8 mouse cellular contexts compared by ENCODE assay signal in genomic region chr14:56778200-56778932, GRCm38 (mm10). TPM values are rescaled to one million over a fixed set of nuclear protein-coding genes. Genes with fewer than 3 reads are reported as not detected.
DNase-seq lines count a peak whose midpoint lies in the region; ATAC-seq and TF ChIP-seq lines count a peak whose summit lies in the region.

Gene Pspc1, minus strand, starts transcription at chr14:56778316.

- H3K9ac ChIP-seq in heart, embryonic 11.5 days (ENCODE audit: low read depth, low read length), result peak within 1 kb of the TSS; percentile 90
- peak within 1 kb of the TSS; percentile 94 for H3K9ac ChIP-seq in kidney, embryonic 16.5 days (replicated peaks; ENCODE audit: low read length)
- peak within 1 kb of the TSS; percentile 72 for H3K9ac ChIP-seq in liver, adult 2 months (ENCODE audit: low read depth, low read length)

- peak; percentile 70; the same call in 1 of the 2 replicates for TF ChIP-seq POLR2A in brain, embryonic 14.5 days (IDR thresholded peaks at IDR 0.05; ENCODE audit: borderline replicate concordance, extremely low read depth, insufficient read depth, insufficient read length, poor library complexity, severe bottlenecking)
- peak; percentile 95 for TF ChIP-seq POLR2A in liver, adult 2 months (IDR thresholded peaks at IDR 0.05; ENCODE audit: extremely low read depth, insufficient read depth, low read length)
- TF ChIP-seq POLR2A in myocyte (IDR thresholded peaks at IDR 0.05; ENCODE audit: insufficient read length, low read depth), result peak; percentile 98

- WGBS in heart, embryonic 11.5 days (ENCODE audit: insufficient replicate concordance), result under 1% methylated on average over 36 of the region's 36 CpGs
- WGBS in kidney, embryonic 16.5 days, result under 1% methylated on average over 36 of the region's 36 CpGs
- 1% methylated on average over 36 of the region's 36 CpGs for WGBS in liver, adult 2 months

- DNase-seq in brain, embryonic 14.5 days (ENCODE audit: low read depth), result peak; percentile 99
- DNase-seq in liver, adult 2 months (ENCODE audit: extremely low read depth, low read depth, low spot score), result peak; percentile 89
- peak; percentile 97 for DNase-seq in splenic B cell, adult 2 months (ENCODE audit: low read depth, low spot score)

- peak within 1 kb of the TSS; percentile 85 for H3K4me2 ChIP-seq in heart, embryonic 11.5 days
- H3K4me2 ChIP-seq in kidney, embryonic 16.5 days (replicated peaks; ENCODE audit: low read depth, low read length), result peak within 1 kb of the TSS; percentile 87
- H3K4me2 ChIP-seq in myocyte (ENCODE audit: low read depth), result peak within 1 kb of the TSS; percentile 98

- peak; percentile 94 for ATAC-seq in heart, embryonic 11.5 days (replicated peaks; ENCODE audit: insufficient number of reproducible peaks, low FRiP score, low TSS enrichment)
- peak; percentile 97 for ATAC-seq in kidney, embryonic 16.5 days (ENCODE audit: low FRiP score, low TSS enrichment)

- peaks cover 41% of the 10 kb centered on the region for H3K4me1 ChIP-seq in erythroblast, embryonic 14.5 days (ENCODE audit: control insufficient read depth)
- peaks cover 12% of the 10 kb centered on the region for H3K4me1 ChIP-seq in heart, embryonic 11.5 days (ENCODE audit: control insufficient read depth, insufficient read depth, low read length)
- H3K4me1 ChIP-seq in kidney, embryonic 16.5 days (ENCODE audit: insufficient read depth, low read length), result peaks cover 17% of the 10 kb centered on the region
- peaks cover 5% of the 10 kb centered on the region for H3K4me1 ChIP-seq in liver, adult 2 months (ENCODE audit: control insufficient read depth, insufficient read depth, low read length)

- no peak for TF ChIP-seq CTCF in C2C12 (IDR thresholded peaks at IDR 0.05; ENCODE audit: control insufficient read depth, insufficient read depth, insufficient read length)
- TF ChIP-seq CTCF in brain, embryonic 14.5 days (IDR thresholded peaks at IDR 0.05; ENCODE audit: borderline replicate concordance, extremely low read depth, insufficient read depth, insufficient read length), result no peak
- TF ChIP-seq CTCF in liver, adult 2 months (IDR thresholded peaks at IDR 0.05; ENCODE audit: low read depth, low read length), result no peak

- H3K79me2 ChIP-seq in C2C12 (ENCODE audit: control insufficient read depth, insufficient read depth) (peaks cover 48% of the 10 kb centered on the region), myocyte (ENCODE audit: control insufficient read depth, insufficient read depth) (peaks cover 45% of the 10 kb centered on the region)
- H3K79me2 ChIP-seq in liver, adult 2 months (ENCODE audit: control insufficient read depth, insufficient read depth, low read length), result peaks cover 15% of the 10 kb centered on the region; the same call in 1 of the 2 replicates

- H3K27me3 ChIP-seq in C2C12 (ENCODE audit: control insufficient read depth, insufficient read depth, insufficient read length), result no peaks in the 10 kb centered on the region
- H3K27me3 ChIP-seq in erythroblast, embryonic 14.5 days (ENCODE audit: control insufficient read depth), result no peaks in the 10 kb centered on the region
- H3K27me3 ChIP-seq in heart, embryonic 11.5 days (ENCODE audit: control insufficient read depth, insufficient read depth, low read length), result no peaks in the 10 kb centered on the region
- H3K27me3 ChIP-seq in kidney, embryonic 16.5 days (ENCODE audit: insufficient read depth, low read length), result no peaks in the 10 kb centered on the region
- H3K27me3 ChIP-seq in liver, adult 2 months (ENCODE audit: control insufficient read depth, insufficient read depth, low read length), result no peaks in the 10 kb centered on the region
- no peaks in the 10 kb centered on the region for H3K27me3 ChIP-seq in myocyte (ENCODE audit: control insufficient read depth, insufficient read depth, insufficient read length)
- no peaks in the 10 kb centered on the region for H3K27me3 ChIP-seq in splenic B cell, adult 2 months (ENCODE audit: control insufficient read depth, insufficient read depth, low read length, poor library complexity, severe bottlenecking)

- H3K36me3 ChIP-seq in C2C12 (ENCODE audit: control insufficient read depth, insufficient read depth) (no peaks in the 10 kb centered on the region), myocyte (ENCODE audit: control insufficient read depth, insufficient read depth) (no peaks in the 10 kb centered on the region)
- peaks cover 25% of the 10 kb centered on the region for H3K36me3 ChIP-seq in erythroblast, embryonic 14.5 days (ENCODE audit: control insufficient read depth)
- H3K36me3 ChIP-seq in heart, embryonic 11.5 days (ENCODE audit: control insufficient read depth, insufficient read depth, low read length), result no peaks in the 10 kb centered on the region
- no peaks in the 10 kb centered on the region for H3K36me3 ChIP-seq in kidney, embryonic 16.5 days (ENCODE audit: insufficient read depth, low read length)
- H3K36me3 ChIP-seq in liver, adult 2 months (ENCODE audit: control insufficient read depth, insufficient read depth, low read length), result no peaks in the 10 kb centered on the region
- no peaks in the 10 kb centered on the region for H3K36me3 ChIP-seq in splenic B cell, adult 2 months (ENCODE audit: control insufficient read depth, insufficient read depth, low read length, poor library complexity, severe bottlenecking)

- H3K79me3 ChIP-seq in C2C12 (ENCODE audit: low read depth), result peaks cover 44% of the 10 kb centered on the region

- H3K4me3 ChIP-seq in C2C12 (ENCODE audit: insufficient read depth, poor library complexity, severe bottlenecking), result peak within 1 kb of the TSS; percentile 92
- peak within 1 kb of the TSS; percentile 100 for H3K4me3 ChIP-seq in erythroblast, embryonic 14.5 days (replicated peaks)
- peak within 1 kb of the TSS; percentile 88 for H3K4me3 ChIP-seq in heart, embryonic 11.5 days (ENCODE audit: low read depth, low read length)
- peak within 1 kb of the TSS; percentile 100 for H3K4me3 ChIP-seq in kidney, embryonic 16.5 days (ENCODE audit: low read length)
- H3K4me3 ChIP-seq in liver, adult 2 months (ENCODE audit: insufficient read depth, low read depth, low read length), result peak within 1 kb of the TSS; percentile 75
- peak within 1 kb of the TSS; percentile 98 for H3K4me3 ChIP-seq in myocyte

- H3ac ChIP-seq in C2C12 (ENCODE audit: control insufficient read depth, insufficient read length, low read depth) (peak within 1 kb of the TSS; percentile 91), myocyte (ENCODE audit: control insufficient read depth, insufficient read length) (peak within 1 kb of the TSS; percentile 7)

- no peaks in the 10 kb centered on the region for H3K9me3 ChIP-seq in erythroblast, embryonic 14.5 days (ENCODE audit: control insufficient read depth, low read length)
- no peaks in the 10 kb centered on the region for H3K9me3 ChIP-seq in heart, embryonic 11.5 days (replicated peaks; ENCODE audit: control insufficient read depth, low read length)
- no peaks in the 10 kb centered on the region for H3K9me3 ChIP-seq in kidney, embryonic 16.5 days (ENCODE audit: low read length)

- H3K27ac ChIP-seq in heart, embryonic 11.5 days (ENCODE audit: low read depth, low read length), result peak within 1 kb of the TSS; percentile 90
- H3K27ac ChIP-seq in kidney, embryonic 16.5 days (ENCODE audit: low read length), result peak within 1 kb of the TSS; percentile 98
- H3K27ac ChIP-seq in liver, adult 2 months (replicated peaks; ENCODE audit: insufficient read depth, low read depth, low read length), result peak within 1 kb of the TSS; percentile 63

TF ChIP-seq in C2C12, 6 proteins besides CTCF, POLR2A, EP300 and RAD21:
- TF ChIP-seq MYOG (IDR thresholded peaks at IDR 0.05; ENCODE audit: control insufficient read depth, extremely low read depth, insufficient read length) (no peak), FOSL1 (IDR thresholded peaks at IDR 0.05; ENCODE audit: insufficient read depth, low read length, poor library complexity, severe bottlenecking) (no peak), USF1 (IDR thresholded peaks at IDR 0.05; ENCODE audit: low read depth) (no peak), MYOD1 (IDR thresholded peaks at IDR 0.05; ENCODE audit: control insufficient read depth, insufficient read length, low read depth) (no peak), MAX (IDR thresholded peaks at IDR 0.05) (no peak), CEBPB (IDR thresholded peaks at IDR 0.05; ENCODE audit: low read depth) (no peak)

TF ChIP-seq in myocyte, 11 proteins besides CTCF, POLR2A, EP300 and RAD21:
- TF ChIP-seq POLR2AphosphoS2 (IDR thresholded peaks at IDR 0.05; ENCODE audit: insufficient read length, low read depth), result peak; percentile 98
- no peak for TF ChIP-seq TCF3 (IDR thresholded peaks at IDR 0.05; ENCODE audit: insufficient read length, low read depth)
- TF ChIP-seq MAX (IDR thresholded peaks at IDR 0.05; ENCODE audit: low read depth), result no peak
- TF ChIP-seq E2F4 (IDR thresholded peaks at IDR 0.05; ENCODE audit: insufficient read depth), result no peak
- TF ChIP-seq MYOG (IDR thresholded peaks at IDR 0.05; ENCODE audit: control insufficient read depth in 1 of 3, insufficient read depth in 1 of 3, insufficient read length in 2 of 3, low read depth in 2 of 3), result no peak

RNA-seq across cellular contexts. Expression of gene Pspc1, which starts in this region (rescaled TPM):
- polyA plus RNA-seq in C2C12 (2012; fragmentation: generic; extraction: Trizol), result 10.3 TPM
- polyA plus RNA-seq in brain, embryonic 14.5 days (2012; rRNA removed), result 46.8 and 54.6 TPM in 2 replicates
- polyA plus RNA-seq in erythroblast, embryonic 14.5 days (2012), result 0.62 and 0.70 TPM in 2 replicates
- polyA plus RNA-seq in heart, embryonic 11.5 days (2014; fragmentation: Nextera tagmentation; extraction: Ambion mirVana), result 33.7 and 36.7 TPM in 2 replicates
- polyA plus RNA-seq in kidney, embryonic 16.5 days (2015; fragmentation: Nextera tagmentation; extraction: Ambion mirVana), result 24.6 and 30.1 TPM in 2 replicates
- 6.5 and 11.6 TPM in 2 replicates for total RNA-seq in liver, adult 2 months (2014; rRNA removed)
- polyA plus RNA-seq in liver, adult 2 months (2012; rRNA removed), result 1.3 and 1.8 TPM in 2 replicates
- 9.6 TPM for polyA plus RNA-seq in myocyte (2012; fragmentation: generic; extraction: Trizol)

Comparison
In these comparisons a context has a peak if more than half of its experiments do, and no peak if none do; other contexts are left out.
1. Peak in every context shown above with its lines: DNase-seq, ATAC-seq, H3K4me3 ChIP-seq and H3K27ac ChIP-seq.